Mouse (Mus musculus): Measurements from ENCODE around the gene 6030408B16Rik. TPM values are rescaled to one million over a fixed set of nuclear protein-coding genes. Genes with fewer than 3 reads are reported as not detected.

Gene 6030408B16Rik
- total and polyA plus RNA-seq, 3 experiments = not detected

GRCm38 (mm10) chr15:101260874-101261622 is 32.0 kb upstream of the 6030408B16Rik start:
- Histone ChIP-seq H3K4me1 (ENCODE audit: insufficient read depth, low read depth, low read length) (no peaks in the 10 kb centered on the region), H3K4me3 (ENCODE audit: low read depth, low read length) (no peak overlapping the region), H3K36me3 (replicated peaks) (no peaks in the 10 kb centered on the region), H3K9me3 (replicated peaks) (peaks cover 51% of the 10 kb centered on the region), H3K27me3 (ENCODE audit: insufficient read depth, low read length) (peaks cover 11% of the 10 kb centered on the region; the same call in 1 of the 2 replicates)
- DNase-seq (ENCODE audit: low spot score) = no peak
- TF ChIP-seq POLR2AphosphoS5 (IDR thresholded peaks at IDR 0.05; ENCODE audit: insufficient replicate concordance, low read depth, low read length) (no peak), GATA1 (IDR thresholded peaks at IDR 0.05; ENCODE audit: borderline replicate concordance, low read length) (no peak), GATA2 (IDR thresholded peaks at IDR 0.05; ENCODE audit: borderline replicate concordance, low read depth, low read length) (no peak)
- ATAC-seq (ENCODE audit: extremely low read depth, insufficient number of reproducible peaks, low FRiP score, poor library complexity, severe bottlenecking) = no peak

DNA sequence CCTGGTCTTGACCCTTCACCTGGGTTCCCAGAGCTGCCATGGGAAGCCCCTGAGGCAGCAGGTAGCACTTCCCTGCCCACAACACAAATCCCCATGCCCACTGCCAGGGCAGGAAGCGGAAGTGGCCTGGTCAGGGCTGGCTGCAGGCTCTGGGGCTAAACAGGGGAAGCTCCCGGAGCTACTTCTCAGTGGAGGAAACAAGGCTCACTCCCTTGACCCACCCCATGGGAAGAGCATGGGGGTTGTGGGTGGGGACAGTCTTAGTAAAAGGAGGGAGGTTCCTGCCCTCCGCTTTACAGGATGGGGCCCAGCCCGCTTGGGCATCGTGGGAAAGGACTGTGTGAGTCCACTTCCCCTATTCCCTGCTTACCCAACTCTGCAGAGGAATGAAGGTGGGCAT is 30.5 kb upstream of the 6030408B16Rik start:
- TF ChIP-seq CTCF (IDR thresholded peaks at IDR 0.05; ENCODE audit: low read depth, low read length) = no peak
- TF ChIP-seq GATA1 (IDR thresholded peaks at IDR 0.05; ENCODE audit: borderline replicate concordance, low read length) = no peak
- TF ChIP-seq GATA2 (IDR thresholded peaks at IDR 0.05; ENCODE audit: borderline replicate concordance, low read depth, low read length) = no peak
- TF ChIP-seq POLR2AphosphoS5 (IDR thresholded peaks at IDR 0.05; ENCODE audit: insufficient replicate concordance, low read depth, low read length) = no peak
- TF ChIP-seq TAL1 (conservative IDR thresholded peaks at IDR 0.05; ENCODE audit: low read depth, low read length) = no peak
- no peaks in the 10 kb centered on the region for H3K4me1 ChIP-seq (ENCODE audit: insufficient read depth, low read depth, low read length)
- peaks cover 17% of the 10 kb centered on the region; the same call in 1 of the 2 replicates for H3K27me3 ChIP-seq (ENCODE audit: insufficient read depth, low read length)
- H3K9me3 ChIP-seq (replicated peaks) = peaks cover 51% of the 10 kb centered on the region
- no peak overlapping the region for H3K4me3 ChIP-seq (ENCODE audit: low read depth, low read length)
- ATAC-seq (ENCODE audit: extremely low read depth, insufficient number of reproducible peaks, low FRiP score, poor library complexity, severe bottlenecking) (no peak), DNase-seq (ENCODE audit: low spot score) (no peak)
- H3K36me3 ChIP-seq (replicated peaks) = no peaks in the 10 kb centered on the region

- H3K4me1 ChIP-seq (ENCODE audit: insufficient read depth, low read depth, low read length) = no peaks in the 10 kb centered on the region
- no peak for DNase-seq (ENCODE audit: low spot score)
- H3K27me3 ChIP-seq (ENCODE audit: insufficient read depth, low read length) = peaks cover 16% of the 10 kb centered on the region; the same call in 1 of the 2 replicates
- H3K36me3 ChIP-seq (replicated peaks) = no peaks in the 10 kb centered on the region
- H3K9me3 ChIP-seq (replicated peaks) = peaks cover 45% of the 10 kb centered on the region
- no peak for TF ChIP-seq GATA2 (IDR thresholded peaks at IDR 0.05; ENCODE audit: borderline replicate concordance, low read depth, low read length)
- no peak for TF ChIP-seq POLR2AphosphoS5 (IDR thresholded peaks at IDR 0.05; ENCODE audit: insufficient replicate concordance, low read depth, low read length)
- no peak for TF ChIP-seq GATA1 (IDR thresholded peaks at IDR 0.05; ENCODE audit: borderline replicate concordance, low read length)
- TF ChIP-seq TAL1 (conservative IDR thresholded peaks at IDR 0.05; ENCODE audit: low read depth, low read length) = no peak
- TF ChIP-seq CTCF (IDR thresholded peaks at IDR 0.05; ENCODE audit: low read depth, low read length) = no peak
- no peak overlapping the region for H3K4me3 ChIP-seq (ENCODE audit: low read depth, low read length)
- ATAC-seq (ENCODE audit: extremely low read depth, insufficient number of reproducible peaks, low FRiP score, poor library complexity, severe bottlenecking) = no peak
Observed at GRCm38 (mm10) chr15:101266132-101266963, 26.7 kb upstream of the 6030408B16Rik start.

DNA sequence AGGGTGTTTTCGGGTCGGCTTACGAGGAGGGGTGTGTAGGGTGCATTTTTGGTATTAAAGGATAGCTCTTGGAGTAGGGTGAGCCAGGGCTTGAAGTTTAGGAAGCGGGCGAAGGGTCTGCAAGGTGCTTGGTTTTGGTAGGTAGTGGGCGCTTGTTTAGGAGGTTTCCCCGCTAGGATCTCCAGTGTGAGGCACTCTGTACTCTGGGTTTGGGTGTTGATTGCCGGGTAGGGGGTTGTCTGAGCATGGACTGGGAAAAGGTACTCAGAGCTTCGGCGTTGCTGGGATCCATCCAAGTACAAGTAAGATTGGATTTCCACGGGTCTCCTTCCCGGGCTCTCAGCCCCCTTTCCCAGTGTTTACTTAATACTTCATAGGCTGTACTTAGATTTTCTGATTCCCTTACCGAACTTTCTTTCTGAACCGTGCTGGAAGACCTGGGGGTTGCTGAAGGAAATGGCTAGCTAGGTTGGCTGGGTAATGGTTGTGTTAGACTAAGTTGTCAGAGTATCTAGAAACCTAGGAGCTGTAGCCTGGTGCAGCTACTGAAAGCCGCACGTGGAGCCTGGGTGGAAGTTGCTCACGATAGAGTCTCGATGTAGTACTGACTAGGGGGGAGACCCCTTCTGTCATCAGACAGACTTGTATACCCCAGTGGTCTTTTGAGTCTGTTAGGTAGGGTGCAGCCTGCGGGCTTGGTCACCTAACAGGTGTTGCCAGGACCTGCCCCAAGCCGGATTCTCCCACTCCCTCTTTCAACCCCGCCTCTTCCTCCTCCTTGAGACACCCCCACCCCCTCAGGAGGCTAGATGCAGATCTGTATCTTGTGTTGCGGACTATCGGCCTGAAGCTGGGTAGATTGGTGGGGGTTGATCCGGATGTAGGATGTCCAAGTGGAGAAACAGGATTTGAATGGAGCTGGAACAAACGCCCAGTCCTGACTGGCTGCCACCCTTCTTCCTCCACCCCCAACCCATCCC is 25.7 kb upstream of the 6030408B16Rik start:
- no peak for TF ChIP-seq POLR2AphosphoS5 (IDR thresholded peaks at IDR 0.05; ENCODE audit: insufficient replicate concordance, low read depth, low read length)
- no peak for TF ChIP-seq CTCF (IDR thresholded peaks at IDR 0.05; ENCODE audit: low read depth, low read length)
- TF ChIP-seq TAL1 (conservative IDR thresholded peaks at IDR 0.05; ENCODE audit: low read depth, low read length) = no peak
- no peak for TF ChIP-seq GATA1 (IDR thresholded peaks at IDR 0.05; ENCODE audit: borderline replicate concordance, low read length)
- no peak for TF ChIP-seq GATA2 (IDR thresholded peaks at IDR 0.05; ENCODE audit: borderline replicate concordance, low read depth, low read length)
- Histone ChIP-seq H3K27me3 (ENCODE audit: insufficient read depth, low read length) (peaks cover 16% of the 10 kb centered on the region; the same call in 1 of the 2 replicates), H3K4me1 (ENCODE audit: insufficient read depth, low read depth, low read length) (no peaks in the 10 kb centered on the region), H3K4me3 (ENCODE audit: low read depth, low read length) (no peak overlapping the region), H3K9me3 (replicated peaks) (peaks cover 45% of the 10 kb centered on the region), H3K36me3 (replicated peaks) (no peaks in the 10 kb centered on the region)
- ATAC-seq (ENCODE audit: extremely low read depth, insufficient number of reproducible peaks, low FRiP score, poor library complexity, severe bottlenecking) = no peak
- DNase-seq (ENCODE audit: low spot score) = no peak

GRCm38 (mm10) chr15:101270101-101270820 is 22.8 kb upstream of the 6030408B16Rik start:
- ATAC-seq (ENCODE audit: extremely low read depth, insufficient number of reproducible peaks, low FRiP score, poor library complexity, severe bottlenecking) (no peak), DNase-seq (ENCODE audit: low spot score) (no peak)
- no peak overlapping the region for H3K4me3 ChIP-seq (ENCODE audit: low read depth, low read length)
- no peaks in the 10 kb centered on the region for H3K4me1 ChIP-seq (ENCODE audit: insufficient read depth, low read depth, low read length)
- H3K27me3 ChIP-seq (ENCODE audit: insufficient read depth, low read length) = peaks cover 16% of the 10 kb centered on the region; the same call in 1 of the 2 replicates
- H3K36me3 ChIP-seq (replicated peaks) = no peaks in the 10 kb centered on the region
- H3K9me3 ChIP-seq (replicated peaks) = peaks cover 37% of the 10 kb centered on the region
- TF ChIP-seq POLR2AphosphoS5 (IDR thresholded peaks at IDR 0.05; ENCODE audit: insufficient replicate concordance, low read depth, low read length) = no peak
- TF ChIP-seq GATA2 (IDR thresholded peaks at IDR 0.05; ENCODE audit: borderline replicate concordance, low read depth, low read length) = no peak
- TF ChIP-seq GATA1 (IDR thresholded peaks at IDR 0.05; ENCODE audit: borderline replicate concordance, low read length) = no peak
- TF ChIP-seq CTCF (IDR thresholded peaks at IDR 0.05; ENCODE audit: low read depth, low read length) = no peak
- no peak for TF ChIP-seq TAL1 (conservative IDR thresholded peaks at IDR 0.05; ENCODE audit: low read depth, low read length)
